Mouse (Mus musculus) MEL (cell line): ENCODE data around the gene Spen. TPM values are rescaled to one million over a fixed set of nuclear protein-coding genes. Genes with fewer than 3 reads are reported as not detected.

Experiments used
- DNase-seq: peaks from one replicate; pipeline ENCODE4 v3.0.0; 2011; ENCODE audit warnings: low read depth, low spot score
- H3K27ac ChIP-seq: 2 replicates; pipeline ENCODE4 v1.5.1; 2012; ENCODE audit warnings: low read depth, mild to moderate bottlenecking, control low read depth, low read length, moderate library complexity; ENCODE audit not compliant: control insufficient read depth
- H3K27me3 ChIP-seq, 2 experiments: fragments of 150-350 bp in 1 of 2; sonication (generic) in 1 of 2; 2 replicates each; pipeline ENCODE4 v1.6.1; 2012; ENCODE audit warnings: low read length in 2 of 2, mild to moderate bottlenecking in 2 of 2, improper control_type of control experiment in 1 of 2, moderate library complexity in 1 of 2; ENCODE audit not compliant: insufficient read depth in 2 of 2, control insufficient read depth in 1 of 2
- H3K36me3 ChIP-seq, 2 experiments: 2 replicates each; pipeline ENCODE4 v1.6.1; 2012 to 2014; ENCODE audit warnings: low read length in 2 of 2, improper control_type of control experiment in 1 of 2, inconsistent platforms in 1 of 2, mild to moderate bottlenecking in 1 of 2; ENCODE audit not compliant: insufficient read depth in 2 of 2, control insufficient read depth in 1 of 2
- H3K4me1 ChIP-seq, 2 experiments: fragments of 150-350 bp in 1 of 2; sonication (generic) in 1 of 2; 2 replicates each; pipeline ENCODE4 v1.6.1; 2012; ENCODE audit warnings: low read length in 2 of 2, improper control_type of control experiment in 1 of 2, mild to moderate bottlenecking in 1 of 2; ENCODE audit not compliant: insufficient read depth in 2 of 2, control insufficient read depth in 1 of 2
- H3K4me3 ChIP-seq, 2 experiments: fragments of 150-350 bp in 1 of 2; sonication (generic) in 1 of 2; 2 replicates each; pipeline ENCODE4 v1.5.1; 2012; ENCODE audit warnings: low read depth in 2 of 2, low read length in 2 of 2, mild to moderate bottlenecking in 2 of 2, moderate library complexity in 2 of 2, control low read depth in 1 of 2, improper control_type of control experiment in 1 of 2; ENCODE audit not compliant: control insufficient read depth in 1 of 2, insufficient read depth in 1 of 2
- H3K79me2 ChIP-seq: 2 replicates; pipeline ENCODE4 v1.6.1; 2012; ENCODE audit warnings: mild to moderate bottlenecking, low read length, moderate library complexity; ENCODE audit not compliant: control insufficient read depth, poor library complexity, insufficient read depth
- H3K9ac ChIP-seq: 2 replicates; pipeline ENCODE4 v1.6.1; 2012; ENCODE audit warnings: low read depth, mild to moderate bottlenecking, control low read depth, low read length, moderate library complexity; ENCODE audit not compliant: control insufficient read depth, poor library complexity, severe bottlenecking
- H3K9me3 ChIP-seq: fragments of 150-350 bp; sonication (generic); replicated peaks from 2 replicates; pipeline ENCODE4 v1.6.1; 2012; ENCODE audit warnings: mild to moderate bottlenecking, low read length, improper control_type of control experiment, moderate library complexity; ENCODE audit not compliant: insufficient read depth
- CHD1 ChIP-seq: IDR thresholded peaks from 2 replicates; pipeline ENCODE4 v1.6.1; 2012; ENCODE audit warnings: low read depth, mild to moderate bottlenecking, inconsistent platforms, low read length, improper control_type of control experiment
- CHD2 ChIP-seq: IDR thresholded peaks from 2 replicates; pipeline ENCODE4 v1.6.1; 2011; ENCODE audit warnings: low read length, improper control_type of control experiment
- E2F4 ChIP-seq: IDR thresholded peaks from 2 replicates; pipeline ENCODE4 v1.6.1; 2011; ENCODE audit warnings: low read depth, low read length, improper control_type of control experiment, borderline replicate concordance
- ELF1 ChIP-seq: IDR thresholded peaks from 2 replicates; pipeline ENCODE4 v1.6.1; 2014; ENCODE audit warnings: low read depth, mild to moderate bottlenecking, inconsistent platforms, low read length, improper control_type of control experiment, moderate library complexity
- EP300 ChIP-seq, 2 experiments: IDR thresholded peaks; 2 replicates each; pipeline ENCODE4 v1.6.1; 2011; ENCODE audit warnings: improper control_type of control experiment in 2 of 2, low read length in 2 of 2, low read depth in 1 of 2, mild to moderate bottlenecking in 1 of 2
- GABPA ChIP-seq: IDR thresholded peaks from 2 replicates; pipeline ENCODE4 v1.6.1; 2012; ENCODE audit warnings: low read depth, mild to moderate bottlenecking, inconsistent platforms, low read length, improper control_type of control experiment, moderate library complexity
- GATA1 ChIP-seq: IDR thresholded peaks from 2 replicates; pipeline ENCODE4 v1.6.1; 2011; ENCODE audit warnings: low read depth, low read length, improper control_type of control experiment
- HCFC1 ChIP-seq: IDR thresholded peaks from 2 replicates; pipeline ENCODE4 v1.6.1; 2012; ENCODE audit warnings: low read depth, mild to moderate bottlenecking, inconsistent platforms, low read length, improper control_type of control experiment, moderate library complexity
- JUND ChIP-seq: IDR thresholded peaks from 2 replicates; pipeline ENCODE4 v1.6.1; 2011; ENCODE audit warnings: low read depth, mild to moderate bottlenecking, improper control_type of control experiment, low read length
- KAT2A ChIP-seq: conservative IDR thresholded peaks from 2 replicates; pipeline ENCODE4 v1.6.1; 2012; ENCODE audit warnings: low read depth, low read length, improper control_type of control experiment, inconsistent platforms
- MAX ChIP-seq: IDR thresholded peaks from 2 replicates; pipeline ENCODE4 v1.6.1; 2011; ENCODE audit warnings: low read length, improper control_type of control experiment
- MAZ ChIP-seq: IDR thresholded peaks from 2 replicates; pipeline ENCODE4 v1.6.1; 2012; ENCODE audit warnings: low read depth, mild to moderate bottlenecking, inconsistent platforms, low read length, improper control_type of control experiment
- MXI1 ChIP-seq: IDR thresholded peaks from 2 replicates; pipeline ENCODE4 v1.6.1; 2011; ENCODE audit warnings: mild to moderate bottlenecking, low read depth, low read length, improper control_type of control experiment
- MYB ChIP-seq: IDR thresholded peaks from 2 replicates; pipeline ENCODE4 v1.6.1; 2011; ENCODE audit warnings: mild to moderate bottlenecking, low read depth, low read length, improper control_type of control experiment
- MYC ChIP-seq: IDR thresholded peaks from 2 replicates; pipeline ENCODE4 v1.6.1; 2011; ENCODE audit warnings: low read depth, mild to moderate bottlenecking, low read length, improper control_type of control experiment, moderate library complexity
- NELFE ChIP-seq: IDR thresholded peaks from 2 replicates; pipeline ENCODE4 v1.6.1; 2011; ENCODE audit warnings: low read depth, low read length, improper control_type of control experiment
- NRF1 ChIP-seq: IDR thresholded peaks from 2 replicates; pipeline ENCODE4 v1.6.1; 2014; ENCODE audit warnings: low read depth, mild to moderate bottlenecking, inconsistent platforms, low read length, improper control_type of control experiment, moderate library complexity; ENCODE audit not compliant: poor library complexity, insufficient read depth, severe bottlenecking
- POLR2AphosphoS5 ChIP-seq: IDR thresholded peaks from 2 replicates; pipeline ENCODE4 v1.6.1; 2012; ENCODE audit warnings: low read depth, borderline replicate concordance, mild to moderate bottlenecking, inconsistent platforms, low read length, moderate library complexity, mixed read lengths
- RAD21 ChIP-seq: IDR thresholded peaks from 2 replicates; pipeline ENCODE4 v1.6.1; 2011; ENCODE audit warnings: mild to moderate bottlenecking, low read depth, low read length, improper control_type of control experiment
- RCOR1 ChIP-seq: IDR thresholded peaks from 2 replicates; pipeline ENCODE4 v1.6.1; 2012; ENCODE audit warnings: low read depth, mild to moderate bottlenecking, inconsistent platforms, low read length, improper control_type of control experiment
- SIN3A ChIP-seq: IDR thresholded peaks from 2 replicates; pipeline ENCODE4 v1.6.1; 2012; ENCODE audit warnings: low read length, improper control_type of control experiment, inconsistent platforms
- SMC3 ChIP-seq: IDR thresholded peaks from 2 replicates; pipeline ENCODE4 v1.6.1; 2011; ENCODE audit warnings: low read depth, low read length, improper control_type of control experiment
- TCF12 ChIP-seq: IDR thresholded peaks from 2 replicates; pipeline ENCODE4 v1.6.1; 2014; ENCODE audit warnings: low read depth, mild to moderate bottlenecking, inconsistent platforms, low read length, improper control_type of control experiment, moderate library complexity
- USF1 ChIP-seq: IDR thresholded peaks from 2 replicates; pipeline ENCODE4 v1.6.1; 2014; ENCODE audit warnings: low read depth, mild to moderate bottlenecking, inconsistent platforms, low read length, improper control_type of control experiment, moderate library complexity
- ZC3H11A ChIP-seq: IDR thresholded peaks from 2 replicates; pipeline ENCODE4 v1.6.1; 2012; ENCODE audit warnings: low read depth, mild to moderate bottlenecking, inconsistent platforms, low read length, improper control_type of control experiment
- ZKSCAN1 ChIP-seq: IDR thresholded peaks from 2 replicates; pipeline ENCODE4 v1.6.1; 2012; ENCODE audit warnings: low read depth, mild to moderate bottlenecking, inconsistent platforms, low read length, improper control_type of control experiment, moderate library complexity
- ZNF384 ChIP-seq: IDR thresholded peaks from 2 replicates; pipeline ENCODE4 v1.6.1; 2012; ENCODE audit warnings: low read depth, mild to moderate bottlenecking, inconsistent platforms, low read length, improper control_type of control experiment
- polyA plus RNA-seq, 2 experiments: library from polyadenylated mRNA; stranded (reverse) in 1 of 2; unstranded in 1 of 2; fragments of >175 nt in 1 of 2; fragments of >200 nt in 1 of 2; gene quantifications; 2 replicates each; pipeline versions ENCODE4 v1.2.1 to v1.2.4; 2012; ENCODE audit warnings: low replicate concordance in 2 of 2, low read depth in 1 of 2; ENCODE audit not compliant: insufficient read length in 2 of 2, insufficient read depth in 1 of 2, missing spikeins in 1 of 2
- total RNA-seq: library from RNA; depleted of rRNA; stranded (reverse); fragments of 300-350 nt; gene quantifications from 2 replicates; pipeline ENCODE4 v1.2.3, GENCODE M21; 2012

Gene Spen
- total and polyA plus RNA-seq, 3 experiments = 11.9 to 102 (median 46.9) TPM

DNA sequence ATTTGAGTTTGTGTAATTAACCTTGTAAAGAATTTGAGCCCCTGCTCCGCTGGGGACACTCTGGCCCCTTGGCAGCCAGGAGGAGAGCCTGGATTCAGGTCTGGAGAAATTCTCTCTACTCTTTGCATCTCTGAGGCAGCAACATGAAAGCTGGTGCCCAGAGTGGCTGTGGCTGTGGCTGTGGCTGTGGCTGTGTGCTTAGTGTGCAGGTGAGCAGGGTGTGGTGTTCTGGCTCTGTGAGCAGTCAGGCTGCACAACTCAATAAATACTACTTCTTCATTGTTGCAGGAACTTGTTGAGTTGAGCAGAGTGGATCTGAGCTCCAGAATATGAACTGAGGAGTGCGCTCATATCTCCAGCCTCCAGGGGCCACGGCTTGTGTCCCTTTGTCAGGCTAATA is 79.5 kb downstream of the Spen start:
- Histone ChIP-seq H3K27ac (no peak overlapping the region), H3K4me1 (no peaks in the 10 kb centered on the region), H3K27me3 (no peaks in the 10 kb centered on the region), H3K79me2 (0 out of 2 replicates have a peak, but pooled peaks cover 6% of the 10 kb centered on the region), H3K4me3 (no peak overlapping the region), H3K9me3 (no peaks in the 10 kb centered on the region), H3K9ac (no peak overlapping the region), H3K36me3 (no peaks in the 10 kb centered on the region)
- no peak for DNase-seq
- TF ChIP-seq MYB (no peak), NRF1 (no peak), ZKSCAN1 (no peak), RCOR1 (no peak), ELF1 (no peak), USF1 (no peak), CHD1 (no peak), HCFC1 (no peak), NELFE (no peak), GABPA (no peak), SIN3A (no peak), RAD21 (no peak), MAZ (no peak), EP300 (IDR thresholded peaks at IDR 0.05; ENCODE audit: low read depth in 1 of 2, low read length in 2 of 2) (no peak), KAT2A (no peak), MAX (no peak), TCF12 (no peak), MXI1 (no peak), POLR2AphosphoS5 (no peak)

DNA sequence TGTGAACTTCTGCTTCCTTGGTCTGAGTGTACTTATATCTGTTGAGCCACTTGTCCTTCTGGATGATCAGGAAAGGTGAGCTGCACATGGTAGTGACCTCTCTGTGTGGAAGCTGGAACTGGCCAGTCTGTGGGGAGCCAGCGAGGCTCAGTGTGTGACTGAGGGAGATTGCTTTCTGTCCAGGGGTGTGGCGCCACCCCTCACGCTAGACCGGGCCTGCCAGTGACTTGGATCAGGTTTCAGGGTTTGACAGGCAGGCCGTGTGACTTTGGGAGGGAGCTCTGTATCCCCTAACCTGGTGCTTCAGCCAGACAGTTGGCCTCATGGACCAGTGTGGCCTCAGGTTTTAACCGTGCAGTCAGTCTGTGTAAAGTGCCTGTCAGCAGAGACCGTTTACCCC is 80.2 kb downstream of the Spen start:
- H3K9ac ChIP-seq = no peak overlapping the region
- no peaks in the 10 kb centered on the region for H3K4me1 ChIP-seq
- no peaks in the 10 kb centered on the region for H3K9me3 ChIP-seq
- no peak overlapping the region for H3K4me3 ChIP-seq
- H3K27me3 ChIP-seq = no peaks in the 10 kb centered on the region
- no peak for DNase-seq
- TF ChIP-seq RCOR1 = no peak
- TF ChIP-seq CHD2 = no peak
- TF ChIP-seq NELFE = no peak
- no peak for TF ChIP-seq ZNF384
- no peak for TF ChIP-seq RAD21
- TF ChIP-seq ZKSCAN1 = no peak
- TF ChIP-seq NRF1 = no peak
- no peak for TF ChIP-seq E2F4
- no peak for TF ChIP-seq GATA1
- TF ChIP-seq MXI1 = no peak
- TF ChIP-seq MYB = no peak
- TF ChIP-seq JUND = no peak
- no peak for TF ChIP-seq MYC
- no peak for TF ChIP-seq MAZ
- no peak for TF ChIP-seq KAT2A
- TF ChIP-seq SMC3 = no peak
- TF ChIP-seq ZC3H11A = no peak
- no peak for TF ChIP-seq MAX
- H3K36me3 ChIP-seq = no peaks in the 10 kb centered on the region
- 0 out of 2 replicates have a peak, but pooled peaks cover 6% of the 10 kb centered on the region for H3K79me2 ChIP-seq
- no peak overlapping the region for H3K27ac ChIP-seq
